Mouse (Mus musculus) liver, embryonic 13.5 days (tissue): ENCODE measurements at regions not wholly inside any gene's neighbourhood (a gene's known extent, or its start where the extent isn't known, plus 50 kb on each side); places are given as distances from the start of the nearest gene placed in this dataset.
"Not testable (repeated sequence)": the region's sequence is repeated elsewhere in the genome, so short reads cannot be mapped to it uniquely, and the experiment has no call there.

Source experiments
- ATAC-seq: fragments of 200-750 bp; cut with Nextera tagmentation; 2 replicates; pipeline ENCODE4 v1.8.0; 2017; ENCODE audit warnings: low read depth, mild to moderate bottlenecking, moderate number of reproducible peaks, moderate library complexity
- DNase-seq: peaks from one replicate; pipeline ENCODE4 v3.0.0; 2022
- H3K27ac ChIP-seq: fragments of 300-500 bp; sonication (generic); 2 replicates; pipeline ENCODE4 v1.5.1; 2015; ENCODE audit warnings: moderate library complexity, mild to moderate bottlenecking, inconsistent platforms
- H3K27me3 ChIP-seq: fragments of 300-500 bp; sonication (generic); 2 replicates; pipeline ENCODE4 v1.6.1; 2015; ENCODE audit warnings: mild to moderate bottlenecking, inconsistent platforms
- H3K36me3 ChIP-seq: fragments of 300-500 bp; sonication (generic); 2 replicates; pipeline ENCODE4 v1.6.1; 2015; ENCODE audit warnings: mild to moderate bottlenecking, inconsistent platforms
- H3K4me1 ChIP-seq: fragments of 300-500 bp; sonication (generic); replicated peaks from 2 replicates; pipeline ENCODE4 v1.6.1; 2015; ENCODE audit warnings: inconsistent platforms
- H3K4me2 ChIP-seq: fragments of 300-500 bp; sonication (generic); 2 replicates; pipeline ENCODE4 v1.6.1; 2015; ENCODE audit warnings: inconsistent platforms, mild to moderate bottlenecking, moderate library complexity
- H3K4me3 ChIP-seq: fragments of 300-500 bp; sonication (generic); replicated peaks from 2 replicates; pipeline ENCODE4 v1.5.1; 2015; ENCODE audit warnings: mild to moderate bottlenecking, inconsistent platforms
- H3K9ac ChIP-seq: fragments of 300-500 bp; sonication (generic); 2 replicates; pipeline ENCODE4 v1.6.1; 2015; ENCODE audit warnings: mild to moderate bottlenecking, inconsistent platforms
- H3K9me3 ChIP-seq: fragments of 300-500 bp; sonication (generic); replicated peaks from 2 replicates; pipeline ENCODE4 v1.6.1; 2016; ENCODE audit warnings: inconsistent platforms
- WGBS: fragments of 180-500 bp; shearing (Covaris S2); methylation state at CpG from one replicate; pipeline ENCODE4 v1.1.7; 2015; ENCODE audit not compliant: insufficient replicate concordance; 5-methylcytosine and 5-hydroxymethylcytosine counted together

DNA sequence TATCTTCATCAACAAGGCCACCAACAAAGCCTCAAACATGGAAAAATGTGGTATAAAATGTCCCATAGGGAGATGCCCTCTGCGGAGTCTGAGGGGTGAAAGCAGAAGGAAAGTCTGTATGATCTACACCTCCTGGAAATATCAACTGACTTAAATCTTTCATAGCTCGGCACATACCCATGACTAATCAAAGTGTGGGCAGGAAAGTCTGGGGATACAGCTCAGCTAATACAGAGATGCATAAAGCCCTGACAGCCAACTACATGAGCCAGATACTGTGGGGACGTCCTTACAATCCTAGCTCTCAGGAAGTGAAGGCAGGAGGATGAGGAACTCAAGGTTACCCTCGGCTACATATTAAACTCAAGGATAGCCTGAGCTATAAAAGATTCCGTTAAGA is 178.2 kb upstream of the Tbl1xr1 start:
- DNase-seq (no peak), ATAC-seq (no peak)
- no peak overlapping the region for H3K9ac ChIP-seq
- no peaks in the 10 kb centered on the region for H3K9me3 ChIP-seq
- no peak overlapping the region for H3K4me2 ChIP-seq
- H3K36me3 ChIP-seq, result no peaks in the 10 kb centered on the region
- no peak overlapping the region for H3K4me3 ChIP-seq
- no peaks in the 10 kb centered on the region for H3K4me1 ChIP-seq
- no peaks in the 10 kb centered on the region for H3K27me3 ChIP-seq
- 59% methylated on average over 5 of the region's 5 CpGs for WGBS
- no peak overlapping the region for H3K27ac ChIP-seq

DNA sequence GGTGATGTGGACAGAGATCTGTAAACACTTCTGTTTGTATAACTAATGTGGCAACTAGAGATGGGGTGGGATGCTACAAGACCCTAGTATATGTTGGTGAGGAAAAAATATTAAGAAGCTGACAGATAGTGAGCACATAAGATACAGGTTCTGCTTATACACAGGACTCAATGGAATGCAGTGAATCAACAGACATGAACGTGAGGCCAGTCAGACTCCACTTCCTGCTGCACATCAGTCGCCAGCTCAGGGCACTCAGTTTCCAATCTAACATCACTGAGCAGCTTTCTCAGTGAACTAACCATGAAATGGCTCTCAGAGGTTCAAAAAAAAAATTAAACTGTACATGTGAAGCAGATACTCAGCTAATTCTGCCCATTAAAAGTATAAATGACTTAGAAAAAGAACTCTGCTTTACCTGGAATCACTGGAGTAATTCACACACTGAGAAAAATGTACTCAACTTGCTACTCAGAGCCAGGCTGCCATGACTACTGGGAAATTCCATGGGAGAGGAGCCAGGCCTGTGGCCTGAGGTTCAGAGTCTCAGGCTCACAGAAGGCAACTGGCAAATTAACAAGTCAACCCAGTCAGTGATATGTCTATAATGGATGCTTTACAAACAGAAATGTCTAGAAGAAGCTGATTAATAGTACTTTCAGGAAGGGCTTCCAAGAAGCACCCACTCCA is 170.9 kb upstream of the Tbl1xr1 start:
- no peaks in the 10 kb centered on the region for H3K36me3 ChIP-seq
- ATAC-seq (no peak), DNase-seq (no peak)
- H3K9ac ChIP-seq, result no peak overlapping the region
- no peak overlapping the region for H3K4me3 ChIP-seq
- H3K27me3 ChIP-seq, result no peaks in the 10 kb centered on the region
- no peak overlapping the region for H3K4me2 ChIP-seq
- H3K9me3 ChIP-seq, result no peaks in the 10 kb centered on the region
- no peaks in the 10 kb centered on the region for H3K4me1 ChIP-seq
- H3K27ac ChIP-seq, result no peak overlapping the region
- WGBS, result 14% methylated on average over 2 of the region's 2 CpGs

DNA sequence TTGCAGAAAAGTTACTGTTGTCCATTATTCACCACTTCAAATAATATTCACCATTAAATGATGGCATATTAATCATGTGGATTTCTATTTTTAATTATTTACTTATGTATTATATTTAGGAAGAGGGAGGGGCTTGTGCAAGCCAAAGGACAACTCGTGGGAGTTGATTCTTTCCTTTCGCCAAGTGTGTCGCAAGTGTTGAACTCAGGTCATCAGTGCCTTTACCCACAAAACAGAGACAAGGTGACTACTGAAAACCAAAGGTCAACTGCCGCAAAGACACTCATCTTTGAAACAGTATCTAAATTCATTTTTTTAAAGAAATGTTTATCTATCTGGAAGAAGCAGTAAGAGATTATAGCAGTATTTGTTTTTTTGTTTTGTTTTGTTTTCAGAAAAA is 167.6 kb upstream of the Tbl1xr1 start:
- Histone ChIP-seq H3K4me2 (no peak overlapping the region), H3K27me3 (no peaks in the 10 kb centered on the region), H3K4me1 (no peaks in the 10 kb centered on the region), H3K36me3 (no peaks in the 10 kb centered on the region), H3K9me3 (no peaks in the 10 kb centered on the region), H3K27ac (no peak overlapping the region), H3K4me3 (no peak overlapping the region), H3K9ac (no peak overlapping the region)
- DNase-seq (no peak), ATAC-seq (no peak)
- WGBS, result 71% methylated on average over 4 of the region's 4 CpGs

DNA sequence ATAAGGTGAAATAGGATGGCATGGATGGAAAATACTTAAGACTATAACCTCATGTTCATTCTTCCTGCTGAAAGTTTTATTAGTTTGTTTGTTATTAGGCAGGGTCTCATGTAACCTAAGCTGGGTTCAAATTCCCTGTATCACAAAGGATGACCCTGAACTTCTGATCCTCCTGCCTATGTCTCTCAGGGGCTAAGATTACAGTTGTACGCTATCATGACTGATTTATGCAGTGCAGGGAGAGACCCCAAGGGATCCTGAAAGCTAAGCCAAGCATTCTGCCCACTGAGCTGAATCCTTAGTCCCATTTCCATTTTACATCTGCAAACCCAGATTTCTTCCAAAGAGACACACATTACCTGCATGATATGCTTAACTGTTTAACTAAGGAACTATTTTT is 166.4 kb upstream of the Tbl1xr1 start:
- DNase-seq (no peak), ATAC-seq (no peak)
- Histone ChIP-seq H3K36me3 (no peaks in the 10 kb centered on the region), H3K9me3 (no peaks in the 10 kb centered on the region), H3K27me3 (no peaks in the 10 kb centered on the region), H3K4me3 (no peak overlapping the region), H3K27ac (no peak overlapping the region), H3K4me1 (no peaks in the 10 kb centered on the region), H3K4me2 (no peak overlapping the region), H3K9ac (no peak overlapping the region)
- WGBS, result 60% methylated on average over 1 of the region's 1 CpGs

DNA sequence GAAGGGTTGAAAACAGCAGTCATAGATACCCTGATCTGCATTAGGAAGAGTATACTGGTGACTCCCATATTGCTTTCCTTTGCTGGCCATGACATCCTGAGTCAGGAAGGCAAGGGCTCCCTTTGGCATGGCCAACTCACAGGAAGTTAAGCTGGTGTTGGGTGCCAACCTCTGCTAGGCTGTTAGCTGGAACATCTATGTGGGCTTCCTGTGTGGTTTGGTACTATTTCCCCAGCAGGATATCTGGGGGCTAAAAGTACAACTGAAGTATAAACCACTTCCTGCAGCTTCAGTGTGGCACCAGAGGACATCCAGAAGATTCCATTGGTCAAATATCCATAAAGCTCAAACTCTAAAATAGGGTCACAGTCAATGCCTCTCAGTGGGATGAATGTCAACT is 165.4 kb upstream of the Tbl1xr1 start:
- ATAC-seq (no peak), DNase-seq (no peak)
- H3K36me3 ChIP-seq, result no peaks in the 10 kb centered on the region
- no peak overlapping the region for H3K27ac ChIP-seq
- H3K4me3 ChIP-seq, result no peak overlapping the region
- H3K4me2 ChIP-seq, result no peak overlapping the region
- H3K9ac ChIP-seq, result no peak overlapping the region
- no peaks in the 10 kb centered on the region for H3K9me3 ChIP-seq
- H3K4me1 ChIP-seq, result no peaks in the 10 kb centered on the region
- no peaks in the 10 kb centered on the region for H3K27me3 ChIP-seq

DNA sequence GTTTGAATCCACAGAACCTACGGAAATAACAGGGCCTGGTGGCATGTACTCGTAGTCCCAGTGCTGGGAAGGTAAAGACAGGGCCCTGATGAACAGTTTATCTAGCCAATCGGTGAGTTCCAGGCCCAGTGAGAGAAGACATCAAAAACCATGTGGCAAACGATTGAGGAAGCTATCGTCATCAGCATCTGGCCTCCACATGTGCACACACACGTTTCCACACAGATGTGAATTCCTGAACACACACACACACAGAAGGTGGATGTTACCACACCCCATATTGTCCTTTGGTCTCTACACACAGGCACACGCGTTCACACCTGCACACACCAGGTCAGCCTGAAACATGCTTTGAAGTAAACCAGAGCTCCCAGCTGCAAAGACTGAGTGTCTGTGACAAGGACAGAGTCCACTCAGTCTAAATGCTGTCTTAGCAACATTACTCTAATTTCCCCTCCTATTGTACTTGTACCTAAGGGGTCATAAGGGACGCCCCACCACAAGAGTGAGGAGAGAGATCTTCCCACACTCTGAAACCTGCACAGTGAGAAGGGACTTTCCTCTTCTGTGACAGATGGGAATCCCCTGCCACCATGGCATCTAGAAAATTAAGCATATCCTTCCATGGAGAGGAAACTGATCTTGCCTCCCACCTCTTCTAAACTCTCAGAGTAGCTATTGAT is 159.1 kb upstream of the Tbl1xr1 start:
- H3K4me1 ChIP-seq, result no peaks in the 10 kb centered on the region
- H3K4me3 ChIP-seq, result no peak overlapping the region
- ATAC-seq (no peak), DNase-seq (no peak)
- H3K9ac ChIP-seq, result no peak overlapping the region
- H3K9me3 ChIP-seq, result no peaks in the 10 kb centered on the region
- 71% methylated on average over 9 of the region's 9 CpGs for WGBS
- H3K27me3 ChIP-seq, result no peaks in the 10 kb centered on the region
- H3K4me2 ChIP-seq, result no peak overlapping the region
- no peak overlapping the region for H3K27ac ChIP-seq
- H3K36me3 ChIP-seq, result no peaks in the 10 kb centered on the region

DNA sequence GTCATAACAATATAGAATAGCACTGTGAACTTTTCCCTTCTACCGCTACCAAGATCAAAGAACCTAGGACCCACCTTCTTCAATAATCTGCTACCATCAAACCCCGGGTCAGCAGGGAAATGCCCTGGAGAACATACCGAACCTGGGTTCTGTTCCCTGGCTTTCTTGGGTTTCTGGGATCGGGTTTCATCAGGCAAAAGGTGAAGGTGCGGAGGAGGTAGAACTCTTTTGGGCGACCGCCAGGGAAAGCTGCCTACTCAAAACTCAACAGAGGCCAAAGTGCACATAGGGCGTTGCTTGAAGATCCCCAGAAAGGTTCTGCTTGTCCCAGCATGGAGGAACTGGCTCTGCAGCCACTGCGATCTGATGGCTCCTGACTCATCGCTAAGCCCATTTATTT is 158.0 kb upstream of the Tbl1xr1 start:
- DNase-seq, result no peak
- H3K27me3 ChIP-seq, result no peaks in the 10 kb centered on the region
- WGBS, result 82% methylated on average over 10 of the region's 10 CpGs

DNA sequence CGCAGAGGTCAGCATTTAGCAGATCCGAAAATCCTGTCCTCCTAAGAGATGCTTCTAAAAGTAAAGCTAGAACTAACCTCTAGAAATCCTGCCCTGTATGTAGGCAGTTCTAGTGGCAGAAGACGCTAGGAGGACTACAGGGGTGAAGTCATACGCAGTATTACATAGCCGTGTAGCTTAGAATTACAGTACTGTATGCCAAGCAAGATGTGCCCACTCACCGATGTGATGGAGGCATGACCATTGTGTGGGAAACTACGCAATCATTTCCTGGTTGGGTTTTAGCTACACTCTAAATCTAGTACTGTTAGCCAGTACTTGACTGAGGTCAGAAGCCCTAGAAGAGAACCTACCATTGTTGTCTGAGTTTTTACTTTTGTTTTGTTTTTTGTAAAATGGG is 156.5 kb upstream of the Tbl1xr1 start:
- Histone ChIP-seq H3K4me2 (no peak overlapping the region), H3K27ac (no peak overlapping the region), H3K9me3 (no peaks in the 10 kb centered on the region), H3K36me3 (no peaks in the 10 kb centered on the region), H3K4me1 (no peaks in the 10 kb centered on the region), H3K9ac (no peak overlapping the region), H3K4me3 (no peak overlapping the region), H3K27me3 (no peaks in the 10 kb centered on the region)
- DNase-seq, result no peak
- WGBS, result 67% methylated on average over 7 of the region's 7 CpGs
- no peak for ATAC-seq

More for the DNA sequence above, 158.0 kb upstream of the Tbl1xr1 start:
- Histone ChIP-seq H3K9ac (no peak overlapping the region), H3K4me2 (no peak overlapping the region), H3K27ac (no peak overlapping the region), H3K4me3 (no peak overlapping the region), H3K4me1 (no peaks in the 10 kb centered on the region), H3K36me3 (no peaks in the 10 kb centered on the region), H3K9me3 (no peaks in the 10 kb centered on the region)
- no peak for ATAC-seq

DNA sequence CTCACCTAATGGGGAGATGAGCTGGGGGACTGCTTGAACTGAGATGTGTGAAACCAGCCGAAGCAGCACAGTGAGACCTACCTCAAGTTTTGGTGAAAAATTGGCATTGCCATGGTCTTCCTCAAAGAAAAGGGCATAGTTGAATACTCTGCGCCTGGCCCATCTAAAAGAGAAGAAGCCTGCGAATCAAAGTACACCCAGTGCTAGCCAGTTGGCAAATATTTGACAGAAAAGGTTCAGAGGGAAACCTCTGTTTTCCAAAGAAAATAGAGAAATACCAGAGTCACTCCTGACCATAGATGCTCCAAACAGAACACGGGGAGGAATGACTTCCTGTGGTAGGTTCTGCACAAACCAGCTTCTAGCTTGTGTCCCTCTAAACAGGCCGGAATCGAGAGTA is 144.5 kb upstream of the Tbl1xr1 start:
- H3K9ac ChIP-seq, result no peak overlapping the region
- no peak overlapping the region for H3K27ac ChIP-seq
- H3K4me1 ChIP-seq, result peaks cover 33% of the 10 kb centered on the region
- ATAC-seq, result no peak
- H3K27me3 ChIP-seq, result no peaks in the 10 kb centered on the region
- H3K36me3 ChIP-seq, result no peaks in the 10 kb centered on the region
- WGBS, result 71% methylated on average over 6 of the region's 6 CpGs
- H3K4me3 ChIP-seq, result no peak overlapping the region
- DNase-seq, result no peak
- no peak overlapping the region for H3K4me2 ChIP-seq
- H3K9me3 ChIP-seq, result no peaks in the 10 kb centered on the region

DNA sequence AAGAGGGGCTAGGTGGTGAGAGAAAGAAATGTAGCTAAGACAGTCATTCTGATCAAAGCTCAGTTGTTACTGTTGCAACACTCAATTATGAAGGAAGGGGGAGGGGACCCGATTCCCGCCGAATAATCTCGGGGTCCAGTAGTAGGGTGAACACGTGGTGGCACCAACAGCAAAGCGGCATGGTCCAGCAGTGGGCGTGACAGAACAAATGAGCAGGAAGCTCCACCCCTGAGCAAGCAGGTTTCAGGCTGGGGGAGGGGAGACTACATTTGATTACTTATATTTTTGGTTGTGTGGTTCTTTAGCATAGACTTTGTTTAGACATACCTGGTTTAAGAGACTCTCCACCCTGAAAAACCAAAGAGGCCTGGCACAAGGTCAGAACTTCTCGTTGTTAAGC is 143.8 kb upstream of the Tbl1xr1 start:
- not testable (repeated sequence) for H3K27me3 ChIP-seq, H3K9me3 ChIP-seq, H3K4me3 ChIP-seq, H3K36me3 ChIP-seq, ATAC-seq, H3K27ac ChIP-seq, H3K4me2 ChIP-seq, DNase-seq, H3K9ac ChIP-seq
- WGBS, result 57% methylated on average over 8 of the region's 8 CpGs
- peaks cover 41% of the 10 kb centered on the region for H3K4me1 ChIP-seq

DNA sequence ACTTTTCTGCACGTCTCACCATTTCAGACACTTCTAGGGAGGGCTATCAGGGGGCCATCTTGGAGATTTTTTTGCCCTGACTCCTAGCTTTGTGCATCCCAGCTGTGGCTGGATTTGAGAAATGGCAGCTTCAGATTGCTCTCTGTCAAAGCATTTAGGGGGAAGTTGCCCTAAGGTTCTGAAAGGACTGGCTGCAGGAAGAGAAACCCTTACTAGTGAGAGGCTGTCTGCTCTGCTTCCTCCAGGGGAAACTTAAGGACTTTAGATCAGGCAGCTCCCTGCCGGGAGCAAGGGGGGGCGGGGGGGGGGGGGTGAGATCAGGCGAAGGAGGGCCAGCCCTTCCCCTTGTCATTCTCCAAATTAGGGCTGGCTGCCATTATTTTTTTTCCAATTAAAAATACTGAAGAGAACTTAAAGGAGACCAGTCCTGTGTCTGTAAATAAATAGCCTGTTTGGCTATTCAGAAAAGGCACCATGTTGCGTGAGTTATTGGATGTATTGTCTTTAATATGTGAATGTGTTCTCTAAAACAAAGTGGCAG is 141.7 kb upstream of the Tbl1xr1 start:
- peak overlapping the region; percentile 74; the same call in 1 of the 2 replicates for H3K4me2 ChIP-seq
- no peaks in the 10 kb centered on the region for H3K9me3 ChIP-seq
- no peak for DNase-seq
- H3K36me3 ChIP-seq, result no peaks in the 10 kb centered on the region
- H3K27me3 ChIP-seq, result no peaks in the 10 kb centered on the region
- no peak overlapping the region for H3K9ac ChIP-seq
- no peak for ATAC-seq
- H3K4me1 ChIP-seq, result peaks cover 53% of the 10 kb centered on the region
- peak overlapping the region; percentile 61 for H3K27ac ChIP-seq
- WGBS, result 15% methylated on average over 5 of the region's 5 CpGs
- peak overlapping the region; percentile 51; the same call in 1 of the 2 replicates for H3K4me3 ChIP-seq
